Mouse (Mus musculus) heart, postnatal 0 days (tissue): ENCODE data around the gene Apba3.

Experiments
- CTCF ChIP-seq: IDR thresholded peaks from 2 replicates; pipeline ENCODE4 v1.5.1; 2016; ENCODE audit warnings: antibody characterized with exemption, control low read depth, low read depth
- EP300 ChIP-seq: IDR thresholded peaks from 2 replicates; pipeline ENCODE4 v1.6.1; 2016; ENCODE audit warnings: antibody characterized with exemption, low read depth

- TF ChIP-seq CTCF: no peak
- no peak for TF ChIP-seq EP300
Measured at GRCm38 (mm10) chr10:81305663-81306062, 38.9 kb downstream of the Apba3 start.
